Mouse (Mus musculus) C2C12 (cell line): ENCODE results near the gene Ripor2. TPM values are rescaled to one million over a fixed set of nuclear protein-coding genes. Genes with fewer than 3 reads are reported as not detected.

Experiments used
- H3K27me3 ChIP-seq: one replicate; pipeline ENCODE4 v1.6.1; 2011; ENCODE audit not compliant: control insufficient read depth, insufficient read depth, insufficient read length
- H3K36me3 ChIP-seq: one replicate; pipeline ENCODE4 v1.6.1; 2011; ENCODE audit not compliant: control insufficient read depth, insufficient read depth
- H3K4me3 ChIP-seq: one replicate; pipeline ENCODE4 v1.5.1; 2011; ENCODE audit warnings: mild to moderate bottlenecking, control low read depth; ENCODE audit not compliant: poor library complexity, insufficient read depth, severe bottlenecking
- H3K79me2 ChIP-seq: one replicate; pipeline ENCODE4 v1.6.1; 2011; ENCODE audit not compliant: control insufficient read depth, insufficient read depth
- H3K79me3 ChIP-seq: one replicate; pipeline ENCODE4 v1.6.1; 2011; ENCODE audit warnings: low read depth, control low read depth
- H3ac ChIP-seq: one replicate; pipeline ENCODE3; 2011; ENCODE audit warnings: low read depth; ENCODE audit not compliant: control insufficient read depth, insufficient read length
- CEBPB ChIP-seq: IDR thresholded peaks from one replicate; pipeline ENCODE4 v1.6.1; 2011; ENCODE audit warnings: low read depth, mild to moderate bottlenecking, control low read depth, moderate library complexity
- CTCF ChIP-seq: IDR thresholded peaks from one replicate; pipeline ENCODE4 v1.5.1; 2011; ENCODE audit not compliant: control insufficient read depth, insufficient read depth, insufficient read length
- FOSL1 ChIP-seq: IDR thresholded peaks from one replicate; pipeline ENCODE4 v1.8.0; 2011; ENCODE audit warnings: mild to moderate bottlenecking, low read length; ENCODE audit not compliant: poor library complexity, insufficient read depth, severe bottlenecking
- MYOG ChIP-seq: IDR thresholded peaks from one replicate; pipeline ENCODE4 v1.6.1; 2011; ENCODE audit not compliant: control insufficient read depth, insufficient read length; ENCODE audit errors: extremely low read depth
- USF1 ChIP-seq: IDR thresholded peaks from one replicate; pipeline ENCODE4 v1.6.1; 2011; ENCODE audit warnings: low read depth, mild to moderate bottlenecking, control low read depth, moderate library complexity
- polyA plus RNA-seq: library from polyadenylated mRNA; unstranded; fragments of >200 nt; fragmentation: generic; extraction: Trizol; gene quantifications from one replicate; pipeline ENCODE4 v1.2.1, GENCODE M21; 2012; ENCODE audit warnings: missing spikeins

Gene Ripor2
- polyA plus RNA-seq, 1 experiment, result 0.23 TPM

GRCm38 (mm10) chr13:24781916-24782315, 199.9 kb downstream of the Ripor2 start:
- no peaks in the 10 kb centered on the region for H3K79me3 ChIP-seq
- no peak overlapping the region for H3ac ChIP-seq
- no peaks in the 10 kb centered on the region for H3K27me3 ChIP-seq
- no peak overlapping the region for H3K4me3 ChIP-seq
- TF ChIP-seq FOSL1 (no peak), USF1 (no peak), MYOG (no peak), CTCF (no peak), CEBPB (no peak)
- H3K79me2 ChIP-seq, result no peaks in the 10 kb centered on the region
- H3K36me3 ChIP-seq, result no peaks in the 10 kb centered on the region

Other genes with a start within 250 kb of the Ripor2 start
- not detected for gene Armh2, start 159.0 kb downstream of the Ripor2 start, polyA plus RNA-seq
- 45.7 TPM for gene Gmnn, start 179.7 kb downstream of the Ripor2 start, polyA plus RNA-seq
- 28.3 TPM for gene BC005537, start 219.5 kb downstream of the Ripor2 start, polyA plus RNA-seq
- gene Acot13, start 249.4 kb downstream of the Ripor2 start, polyA plus RNA-seq, result 44.4 TPM
- 10.5 TPM for gene Tdp2, start 249.5 kb downstream of the Ripor2 start, polyA plus RNA-seq